Mouse (Mus musculus) liver, embryonic 15.5 days (tissue): ENCODE data around the gene 5830473C10Rik. TPM values are rescaled to one million over a fixed set of nuclear protein-coding genes. Genes with fewer than 3 reads are reported as not detected.

Source experiments
- ATAC-seq: fragments of 200-750 bp; cut with Nextera tagmentation; 2 replicates; pipeline ENCODE4 v1.8.0; 2017; ENCODE audit warnings: moderate number of reproducible peaks, mild to moderate bottlenecking, moderate library complexity; ENCODE audit not compliant: insufficient read depth
- H3K27ac ChIP-seq: fragments of 300-500 bp; sonication (generic); replicated peaks from 2 replicates; pipeline ENCODE4 v1.5.1; 2015; ENCODE audit warnings: mild to moderate bottlenecking, inconsistent platforms
- H3K27me3 ChIP-seq: fragments of 300-500 bp; sonication (generic); 2 replicates; pipeline ENCODE4 v1.6.1; 2015; ENCODE audit warnings: mild to moderate bottlenecking, inconsistent platforms
- H3K36me3 ChIP-seq: fragments of 300-500 bp; sonication (generic); replicated peaks from 2 replicates; pipeline ENCODE4 v1.6.1; 2015; ENCODE audit warnings: moderate library complexity, mild to moderate bottlenecking, inconsistent platforms
- H3K4me1 ChIP-seq: fragments of 300-500 bp; sonication (generic); replicated peaks from 2 replicates; pipeline ENCODE4 v1.6.1; 2015; ENCODE audit warnings: inconsistent platforms
- H3K4me2 ChIP-seq: fragments of 300-500 bp; sonication (generic); 2 replicates; pipeline ENCODE4 v1.6.1; 2015; ENCODE audit warnings: moderate library complexity, mild to moderate bottlenecking, inconsistent platforms
- H3K4me3 ChIP-seq: fragments of 300-500 bp; sonication (generic); replicated peaks from 2 replicates; pipeline ENCODE4 v1.5.1; 2015; ENCODE audit warnings: mild to moderate bottlenecking, inconsistent platforms
- H3K9ac ChIP-seq: fragments of 300-500 bp; sonication (generic); 2 replicates; pipeline ENCODE4 v1.6.1; 2015; ENCODE audit warnings: moderate library complexity, mild to moderate bottlenecking, inconsistent platforms
- H3K9me3 ChIP-seq: fragments of 300-500 bp; sonication (generic); replicated peaks from 2 replicates; pipeline ENCODE4 v1.6.1; 2016; ENCODE audit warnings: inconsistent platforms
- WGBS: fragments of 180-500 bp; shearing (Covaris S2); methylation state at CpG from one replicate; pipeline ENCODE4 v1.1.7; 2015; ENCODE audit warnings: mixed read lengths; ENCODE audit not compliant: insufficient replicate concordance; 5-methylcytosine and 5-hydroxymethylcytosine counted together
- polyA plus RNA-seq: library from polyadenylated mRNA; unstranded; fragments of >200 nt; fragmentation: Nextera tagmentation; extraction: Ambion mirVana; gene quantifications from 2 replicates; pipeline ENCODE4 v1.2.1, GENCODE M21; 2015

Gene 5830473C10Rik
- polyA plus RNA-seq, 1 experiment from 2014 or later, result 1.0 TPM

DNA sequence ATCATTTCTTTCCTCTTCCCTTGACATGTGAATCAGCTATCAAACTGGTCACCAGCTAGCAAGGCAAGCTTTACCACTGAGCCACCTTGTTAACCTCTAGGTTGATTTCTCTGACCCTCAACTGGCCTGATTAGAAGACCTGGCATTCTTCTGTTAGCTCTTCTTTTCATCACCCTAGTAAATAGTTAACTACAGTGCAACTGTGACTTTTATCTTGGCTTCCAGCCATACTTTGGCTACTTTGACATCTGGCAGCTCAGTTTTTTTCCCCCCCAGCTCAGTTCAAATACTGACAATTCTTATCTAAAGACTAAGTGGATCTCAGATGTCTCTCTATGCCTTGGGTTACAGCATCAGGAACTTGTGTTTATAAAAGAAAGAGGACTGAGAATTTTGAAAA is 7.4 kb downstream of the 5830473C10Rik start:
- Histone ChIP-seq H3K36me3 (no peaks in the 10 kb centered on the region), H3K9me3 (no peaks in the 10 kb centered on the region), H3K9ac (no peak overlapping the region), H3K4me1 (peaks cover 13% of the 10 kb centered on the region), H3K4me2 (no peak overlapping the region), H3K27ac (peak overlapping the region; percentile 64; the same call in 1 of the 2 replicates), H3K27me3 (no peaks in the 10 kb centered on the region), H3K4me3 (no peak overlapping the region)
- ATAC-seq, result peak; percentile 83

DNA sequence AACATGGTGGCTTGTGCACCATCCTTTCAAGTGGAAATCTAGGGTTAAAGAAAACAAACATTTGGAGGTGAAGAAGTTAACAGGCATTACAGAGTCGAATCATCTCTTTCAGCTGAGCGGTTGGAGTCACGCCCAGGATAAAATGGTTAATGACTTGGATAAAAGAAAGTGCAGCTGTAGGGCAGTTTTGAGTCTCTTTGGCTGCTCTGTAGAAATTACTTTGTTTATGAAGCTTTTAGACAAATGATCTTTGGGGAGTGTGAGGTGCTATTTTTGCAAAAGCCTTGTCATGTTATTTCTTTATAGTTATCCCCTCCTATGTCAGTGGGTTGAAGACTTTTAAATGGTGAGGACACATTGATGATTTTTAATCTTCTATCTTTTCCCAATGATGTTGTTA is 10.3 kb downstream of the 5830473C10Rik start:
- Histone ChIP-seq H3K36me3 (no peaks in the 10 kb centered on the region), H3K27me3 (no peaks in the 10 kb centered on the region), H3K4me3 (no peak overlapping the region), H3K9ac (no peak overlapping the region), H3K27ac (no peak overlapping the region), H3K4me2 (no peak overlapping the region), H3K9me3 (no peaks in the 10 kb centered on the region), H3K4me1 (peaks cover 13% of the 10 kb centered on the region)
- 55% methylated on average over 3 of the region's 3 CpGs for WGBS
- ATAC-seq, result no peak

DNA sequence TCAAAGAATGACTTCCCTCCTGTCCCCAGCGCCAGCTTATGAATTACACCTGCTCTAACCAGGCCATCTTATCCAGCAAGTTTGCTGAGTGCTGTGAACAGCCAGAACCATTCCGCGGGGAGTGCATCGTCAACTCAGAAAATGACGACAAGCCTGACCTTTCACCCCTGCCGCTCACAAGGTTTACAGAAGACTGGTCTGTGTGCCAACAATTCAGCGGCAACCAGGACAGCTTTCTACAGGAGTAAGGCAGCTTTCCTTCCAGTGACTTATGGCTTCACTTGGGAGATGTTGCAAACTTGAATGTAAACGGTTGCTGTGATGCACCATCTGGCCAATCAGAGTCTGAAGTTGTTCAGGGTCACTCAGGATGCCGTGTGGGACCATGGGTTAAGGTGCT is 16.8 kb downstream of the 5830473C10Rik start:
- Histone ChIP-seq H3K9ac (no peak overlapping the region), H3K4me3 (no peak overlapping the region), H3K4me1 (peaks cover 7% of the 10 kb centered on the region; the same call in 1 of the 2 replicates), H3K36me3 (no peaks in the 10 kb centered on the region), H3K4me2 (no peak overlapping the region), H3K27ac (no peak overlapping the region), H3K27me3 (no peaks in the 10 kb centered on the region), H3K9me3 (no peaks in the 10 kb centered on the region)
- ATAC-seq, result no peak
- WGBS, result 67% methylated on average over 9 of the region's 9 CpGs

DNA sequence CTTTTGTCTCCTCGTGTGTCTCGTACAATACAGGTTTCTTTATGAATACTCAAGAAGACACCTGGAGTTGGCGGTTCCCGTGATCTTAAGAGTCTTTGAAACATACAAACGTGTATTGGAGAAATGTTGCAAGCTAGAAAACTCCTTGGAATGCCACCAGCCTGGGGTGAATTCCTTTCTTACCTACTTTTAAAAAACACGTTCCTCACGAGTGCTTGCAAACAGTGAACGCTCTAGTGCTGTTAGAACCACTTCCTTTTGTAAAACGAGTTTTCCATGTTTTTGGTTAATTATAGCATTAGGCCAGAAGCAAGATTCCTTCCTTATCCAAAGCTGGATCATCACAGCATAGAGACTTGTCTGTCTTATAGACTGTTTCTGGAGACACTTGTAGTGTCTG is 18.6 kb downstream of the 5830473C10Rik start:
- ATAC-seq, result no peak
- Histone ChIP-seq H3K4me2 (no peak overlapping the region), H3K9ac (no peak overlapping the region), H3K4me3 (no peak overlapping the region), H3K27me3 (no peaks in the 10 kb centered on the region), H3K9me3 (no peaks in the 10 kb centered on the region), H3K36me3 (no peaks in the 10 kb centered on the region), H3K27ac (no peak overlapping the region), H3K4me1 (peaks cover 7% of the 10 kb centered on the region; the same call in 1 of the 2 replicates)
- 73% methylated on average over 9 of the region's 9 CpGs for WGBS

DNA sequence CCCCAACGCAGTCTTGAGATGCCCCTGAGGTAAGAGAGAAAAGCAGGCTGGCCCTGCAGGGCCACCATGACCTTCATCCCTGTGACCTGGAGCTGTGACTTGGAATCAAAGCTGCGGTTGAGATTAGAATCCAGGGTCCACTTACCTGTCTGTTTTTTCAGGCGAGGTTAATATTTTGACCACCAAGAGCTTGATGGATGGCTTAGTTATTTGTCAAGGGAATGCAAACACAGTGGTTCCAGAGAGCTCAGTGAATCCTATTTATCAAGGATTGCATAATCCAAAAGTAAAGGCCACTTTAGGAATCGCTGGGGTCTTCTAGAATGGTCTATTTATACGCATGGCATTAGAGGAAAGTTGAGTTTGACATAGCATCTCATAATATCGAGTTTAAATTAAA is 21.3 kb downstream of the 5830473C10Rik start:
- WGBS, result 59% methylated on average over 6 of the region's 6 CpGs
- H3K27ac ChIP-seq, result no peak overlapping the region
- H3K9me3 ChIP-seq, result no peaks in the 10 kb centered on the region
- H3K27me3 ChIP-seq, result no peaks in the 10 kb centered on the region
- peak; percentile 44; the same call in 1 of the 2 replicates for ATAC-seq
- H3K4me3 ChIP-seq, result no peak overlapping the region
- H3K36me3 ChIP-seq, result no peaks in the 10 kb centered on the region
- peaks cover 7% of the 10 kb centered on the region; the same call in 1 of the 2 replicates for H3K4me1 ChIP-seq
- no peak overlapping the region for H3K9ac ChIP-seq
- H3K4me2 ChIP-seq, result no peak overlapping the region

DNA sequence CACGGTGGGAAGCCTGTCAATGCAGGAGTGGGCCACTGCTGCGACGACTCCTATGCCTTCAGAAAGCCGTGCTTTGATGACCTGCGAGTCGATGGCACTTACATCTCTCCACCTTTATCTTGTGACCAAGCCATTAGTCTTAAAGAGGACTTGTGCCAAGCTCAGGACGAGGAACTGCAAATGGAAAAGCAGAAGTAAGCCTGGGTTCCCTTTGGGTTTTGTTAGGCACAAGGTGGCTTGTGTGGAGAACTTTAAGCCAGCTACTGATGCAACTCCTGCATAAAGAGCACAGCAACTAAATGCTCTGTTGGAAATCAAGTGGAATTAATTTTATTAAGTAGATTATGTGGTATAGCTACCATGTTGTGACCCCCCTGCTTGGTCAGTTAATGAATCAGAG is 23.9 kb downstream of the 5830473C10Rik start:
- Histone ChIP-seq H3K4me2 (no peak overlapping the region), H3K9ac (no peak overlapping the region), H3K27ac (no peak overlapping the region), H3K4me3 (no peak overlapping the region), H3K27me3 (no peaks in the 10 kb centered on the region), H3K36me3 (no peaks in the 10 kb centered on the region), H3K4me1 (0 out of 2 replicates have a peak, but pooled peaks cover 6% of the 10 kb centered on the region), H3K9me3 (no peaks in the 10 kb centered on the region)
- ATAC-seq, result no peak
- 62% methylated on average over 7 of the region's 7 CpGs for WGBS

DNA sequence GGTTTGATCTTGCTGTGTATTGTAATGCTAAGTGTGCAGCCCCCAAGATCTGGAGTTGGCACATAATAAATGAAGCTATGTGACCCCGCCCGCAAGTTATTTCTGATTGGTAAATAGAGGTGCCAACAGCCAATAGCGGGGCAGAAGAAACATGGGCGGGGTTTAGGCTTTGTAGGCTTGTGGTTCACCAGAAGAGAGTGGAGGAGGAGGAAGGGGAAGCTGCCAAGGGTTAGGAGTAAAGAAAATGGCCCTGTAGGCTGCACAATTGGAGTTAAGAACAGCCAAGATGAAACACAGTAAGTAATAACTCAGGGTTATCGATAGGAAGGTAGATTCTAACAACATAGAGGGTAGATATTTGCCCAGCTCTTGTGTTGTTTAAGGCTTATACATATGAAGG is 25.6 kb downstream of the 5830473C10Rik start:
- Histone ChIP-seq H3K9ac (no peak overlapping the region), H3K27ac (no peak overlapping the region), H3K9me3 (no peaks in the 10 kb centered on the region), H3K36me3 (no peaks in the 10 kb centered on the region), H3K4me2 (no peak overlapping the region), H3K4me1 (0 out of 2 replicates have a peak, but pooled peaks cover 6% of the 10 kb centered on the region), H3K27me3 (no peaks in the 10 kb centered on the region), H3K4me3 (no peak overlapping the region)
- 60% methylated on average over 5 of the region's 5 CpGs for WGBS
- no peak for ATAC-seq

DNA sequence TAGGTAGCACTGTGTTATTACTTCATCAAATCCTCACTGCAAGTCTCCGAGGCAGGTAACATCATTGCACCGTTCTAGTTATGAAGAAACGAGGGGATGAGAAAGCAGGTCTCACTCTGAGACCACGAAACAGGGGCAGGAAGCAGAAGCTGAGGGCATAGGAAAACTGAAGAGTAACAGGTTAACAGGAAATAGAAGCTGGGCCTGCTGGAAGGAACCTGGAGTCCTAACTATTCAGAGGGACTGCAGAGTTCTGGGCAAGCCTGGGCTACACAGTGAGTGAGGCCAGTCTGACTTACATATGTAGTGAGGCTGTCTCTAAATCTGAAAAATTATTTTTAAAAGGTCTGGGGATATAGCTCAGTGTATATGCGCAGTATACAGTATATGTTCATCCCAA is 27.2 kb downstream of the 5830473C10Rik start:
- Histone ChIP-seq H3K4me2 (no peak overlapping the region), H3K36me3 (no peaks in the 10 kb centered on the region), H3K27ac (no peak overlapping the region), H3K4me3 (no peak overlapping the region), H3K27me3 (no peaks in the 10 kb centered on the region), H3K9ac (no peak overlapping the region), H3K4me1 (0 out of 2 replicates have a peak, but pooled peaks cover 3% of the 10 kb centered on the region), H3K9me3 (no peaks in the 10 kb centered on the region)
- ATAC-seq, result no peak
- WGBS, result 55% methylated on average over 5 of the region's 5 CpGs

DNA sequence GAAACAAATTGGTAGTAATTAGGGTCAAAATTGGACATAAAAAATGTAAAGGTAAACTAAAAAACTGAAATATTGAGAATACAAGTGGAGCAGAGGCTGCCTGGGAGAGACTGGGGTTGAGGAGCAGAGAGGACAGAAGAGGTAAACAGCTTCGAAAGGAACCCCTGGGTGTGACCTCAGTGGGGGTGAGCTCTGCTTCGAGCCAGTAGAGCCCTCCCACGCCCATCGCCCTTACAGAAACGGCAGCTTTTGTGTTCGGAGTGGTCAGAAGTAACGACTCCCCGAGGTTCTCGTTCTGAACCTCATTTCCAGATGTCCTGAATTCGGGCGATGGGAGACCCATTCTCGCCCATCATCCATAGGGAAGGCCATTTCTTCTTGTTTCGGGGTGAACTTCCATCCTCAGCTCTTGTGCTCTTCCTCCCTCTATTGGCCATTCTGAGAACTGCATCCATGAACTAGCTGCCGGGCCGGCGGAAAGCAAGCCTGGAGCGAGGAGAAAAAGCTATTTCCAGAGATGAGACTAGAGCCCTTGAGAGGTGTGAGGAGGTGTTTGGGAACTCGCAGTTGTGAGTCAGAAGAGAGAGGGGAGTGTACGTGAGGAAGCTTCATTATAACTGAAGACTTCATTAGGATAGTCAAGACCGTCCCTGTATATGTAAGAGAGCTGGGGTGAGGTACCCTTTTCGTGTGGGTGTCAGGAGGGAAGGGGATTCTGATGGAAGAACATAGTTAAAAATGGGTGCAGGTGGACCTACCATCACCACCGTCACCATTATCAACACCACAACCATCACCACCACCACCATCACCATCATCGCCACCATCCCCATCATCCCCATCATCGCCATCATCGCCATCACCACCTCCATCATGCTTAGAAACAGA is 28.0 kb downstream of the 5830473C10Rik start:
- 21% methylated on average over 25 of the region's 25 CpGs for WGBS
- 0 out of 2 replicates have a peak, but pooled peaks cover 3% of the 10 kb centered on the region for H3K4me1 ChIP-seq
- H3K27me3 ChIP-seq, result no peaks in the 10 kb centered on the region
- 0 out of 2 replicates have a peak, but pooled peaks have one; percentile 22 for ATAC-seq
- H3K36me3 ChIP-seq, result no peaks in the 10 kb centered on the region
- no peaks in the 10 kb centered on the region for H3K9me3 ChIP-seq
- H3K4me2 ChIP-seq, result peak overlapping the region; percentile 57
- H3K27ac ChIP-seq, result no peak overlapping the region
- peak overlapping the region; percentile 30; the same call in 1 of the 2 replicates for H3K4me3 ChIP-seq
- no peak overlapping the region for H3K9ac ChIP-seq

DNA sequence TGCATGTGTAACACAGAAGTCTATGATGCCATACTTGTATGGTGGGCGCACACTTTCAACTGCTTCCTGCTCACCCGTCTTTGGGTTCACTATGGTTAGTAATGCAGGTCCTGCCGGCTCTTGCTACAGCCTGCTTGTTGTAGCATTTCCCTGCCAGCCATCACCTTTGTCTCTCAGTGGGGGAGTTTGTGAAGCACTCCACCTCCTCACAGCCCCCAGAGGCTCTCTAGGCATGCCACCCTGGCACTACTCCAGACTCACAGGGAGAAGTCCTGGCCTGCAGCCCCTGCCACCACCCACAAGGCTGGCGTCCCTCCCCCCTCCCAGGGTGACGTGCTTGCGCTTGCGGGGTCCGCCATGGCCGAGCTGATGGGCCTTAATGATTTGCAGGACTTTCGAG is 29.8 kb downstream of the 5830473C10Rik start:
- H3K27me3 ChIP-seq, result no peaks in the 10 kb centered on the region
- no peak overlapping the region for H3K4me3 ChIP-seq
- no peak overlapping the region for H3K9ac ChIP-seq
- H3K9me3 ChIP-seq, result no peaks in the 10 kb centered on the region
- H3K27ac ChIP-seq, result no peak overlapping the region
- 0 out of 2 replicates have a peak, but pooled peaks cover 7% of the 10 kb centered on the region for H3K4me1 ChIP-seq
- no peaks in the 10 kb centered on the region for H3K36me3 ChIP-seq
- H3K4me2 ChIP-seq, result no peak overlapping the region
- WGBS, result 69% methylated on average over 10 of the region's 10 CpGs
- no peak for ATAC-seq

DNA sequence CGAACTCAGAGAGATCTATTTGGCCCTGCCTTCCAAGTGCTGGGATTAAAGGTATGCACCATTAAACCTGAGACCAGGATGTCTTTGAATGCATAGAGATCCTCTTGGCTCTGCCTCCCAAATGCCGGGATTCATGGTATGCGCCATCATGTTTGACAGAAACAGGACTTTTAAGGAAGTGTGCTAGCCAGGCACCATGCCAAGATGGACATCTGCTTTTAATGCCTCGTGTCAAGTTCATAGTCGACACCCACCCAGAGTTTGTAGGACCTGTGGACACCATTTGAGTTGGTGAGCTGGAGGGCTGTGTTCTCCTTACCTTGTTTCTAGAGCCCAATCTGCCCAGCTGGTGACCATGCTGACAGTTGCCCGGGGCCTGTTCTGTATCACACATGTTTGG is 31.0 kb downstream of the 5830473C10Rik start:
- H3K4me1 ChIP-seq, result 0 out of 2 replicates have a peak, but pooled peaks cover 7% of the 10 kb centered on the region
- no peaks in the 10 kb centered on the region for H3K9me3 ChIP-seq
- 75% methylated on average over 6 of the region's 6 CpGs for WGBS
- no peak overlapping the region for H3K4me3 ChIP-seq
- no peaks in the 10 kb centered on the region for H3K36me3 ChIP-seq
- ATAC-seq, result no peak
- H3K27me3 ChIP-seq, result no peaks in the 10 kb centered on the region
- H3K27ac ChIP-seq, result no peak overlapping the region
- H3K9ac ChIP-seq, result no peak overlapping the region
- no peak overlapping the region for H3K4me2 ChIP-seq
